Mouse (Mus musculus): ENCODE measurements around the gene Ccdc134. TPM values are rescaled to one million over a fixed set of nuclear protein-coding genes. Genes with fewer than 3 reads are reported as not detected.
A peak's percentile ranks its signal among the peaks of the same experiment; 100 is the strongest.

Gene Ccdc134
- polyA plus RNA-seq, 1 experiment from 2014 or later = 11.7 TPM

DNA sequence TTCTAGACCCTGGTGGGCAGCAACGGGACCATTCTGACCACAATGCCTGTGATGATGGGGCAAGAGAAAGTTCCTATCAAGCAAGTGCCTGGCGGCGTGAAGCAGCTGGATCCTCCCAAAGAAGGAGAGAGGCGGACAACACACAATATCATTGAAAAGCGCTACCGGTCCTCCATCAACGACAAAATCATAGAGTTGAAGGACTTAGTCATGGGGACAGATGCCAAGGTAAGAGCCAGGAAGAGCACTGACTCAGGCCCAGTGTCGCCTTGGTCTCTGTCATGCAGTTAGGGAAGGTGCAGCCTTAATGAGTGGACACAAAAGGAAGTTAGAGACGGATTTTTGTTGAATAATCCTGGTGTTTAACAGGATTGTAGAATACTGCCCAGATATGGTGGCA is 47.4 kb downstream of the Ccdc134 start:
- Histone ChIP-seq H3K9ac (ENCODE audit: low read length) (no peak overlapping the region), H3K4me2 (ENCODE audit: low read depth, low read length) (no peak overlapping the region), H3K4me1 (ENCODE audit: control insufficient read depth, insufficient read depth, low read length) (peaks cover 9% of the 10 kb centered on the region), H3K4me3 (ENCODE audit: low read length) (no peak overlapping the region), H3K27me3 (ENCODE audit: control insufficient read depth, insufficient read depth, low read length) (no peaks in the 10 kb centered on the region), H3K9me3 (replicated peaks; ENCODE audit: control insufficient read depth, low read length) (no peaks in the 10 kb centered on the region), H3K36me3 (ENCODE audit: control insufficient read depth, insufficient read depth) (peaks cover 72% of the 10 kb centered on the region), H3K27ac (ENCODE audit: low read length) (no peak overlapping the region)
- no peak for ATAC-seq (replicated peaks; ENCODE audit: extremely low read depth, insufficient read depth, low FRiP score)
- 91% methylated on average over 9 of the region's 9 CpGs for WGBS

DNA sequence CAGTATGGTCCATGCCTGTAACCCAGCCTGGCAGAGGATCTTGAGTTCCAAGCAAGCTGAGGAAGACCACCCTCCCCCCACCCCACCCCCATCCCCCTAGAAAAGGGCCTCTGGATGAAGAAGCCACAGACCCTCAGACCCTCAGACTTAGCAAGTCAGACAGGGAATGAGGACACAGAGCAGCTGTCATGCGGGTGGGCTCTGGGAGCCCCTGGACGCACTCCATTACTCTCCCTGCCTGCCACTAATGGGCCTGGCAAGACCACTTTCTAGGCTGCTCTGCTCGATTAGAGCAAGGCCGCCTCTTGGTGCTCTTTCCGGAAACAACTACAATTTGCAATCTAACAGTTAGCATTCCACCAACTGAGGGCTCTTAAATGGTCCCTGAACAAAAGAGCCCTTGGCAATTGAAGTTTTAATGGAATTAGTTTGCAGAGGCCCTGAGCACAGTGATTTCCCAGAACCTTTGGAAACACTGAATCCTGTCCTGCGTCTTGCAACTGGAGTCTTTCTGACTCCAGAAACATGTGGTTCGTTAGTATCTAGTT is 50.1 kb downstream of the Ccdc134 start:
- H3K4me3 ChIP-seq (ENCODE audit: low read length) = no peak overlapping the region
- no peak overlapping the region for H3K9ac ChIP-seq (ENCODE audit: low read length)
- peaks cover 7% of the 10 kb centered on the region for H3K9me3 ChIP-seq (replicated peaks; ENCODE audit: control insufficient read depth, low read length)
- no peak for ATAC-seq (replicated peaks; ENCODE audit: extremely low read depth, insufficient read depth, low FRiP score)
- H3K27me3 ChIP-seq (ENCODE audit: control insufficient read depth, insufficient read depth, low read length) = no peaks in the 10 kb centered on the region
- H3K4me2 ChIP-seq (ENCODE audit: low read depth, low read length) = no peak overlapping the region
- H3K4me1 ChIP-seq (ENCODE audit: control insufficient read depth, insufficient read depth, low read length) = peaks cover 15% of the 10 kb centered on the region
- peaks cover 81% of the 10 kb centered on the region for H3K36me3 ChIP-seq (ENCODE audit: control insufficient read depth, insufficient read depth)
- no peak overlapping the region for H3K27ac ChIP-seq (ENCODE audit: low read length)
- WGBS = 89% methylated on average over 7 of the region's 7 CpGs

GRCm38 (mm10) chr15:82181131-82181530 is 53.4 kb downstream of the Ccdc134 start:
- ATAC-seq (replicated peaks; ENCODE audit: extremely low read depth, insufficient read depth, low FRiP score) = no peak
- H3K36me3 ChIP-seq (ENCODE audit: control insufficient read depth, insufficient read depth) = peaks cover 64% of the 10 kb centered on the region
- H3K27me3 ChIP-seq (ENCODE audit: control insufficient read depth, insufficient read depth, low read length) = no peaks in the 10 kb centered on the region
- no peak overlapping the region for H3K9ac ChIP-seq (ENCODE audit: low read length)
- H3K4me2 ChIP-seq (ENCODE audit: low read depth, low read length) = no peak overlapping the region
- peak overlapping the region; percentile 61 for H3K27ac ChIP-seq (ENCODE audit: low read length)
- no peak overlapping the region for H3K4me3 ChIP-seq (ENCODE audit: low read length)
- peaks cover 36% of the 10 kb centered on the region for H3K4me1 ChIP-seq (ENCODE audit: control insufficient read depth, insufficient read depth, low read length)
- WGBS = 30% methylated on average over 5 of the region's 5 CpGs
- peaks cover 7% of the 10 kb centered on the region for H3K9me3 ChIP-seq (replicated peaks; ENCODE audit: control insufficient read depth, low read length)

- WGBS = 96% methylated on average over 4 of the region's 4 CpGs
- peaks cover 45% of the 10 kb centered on the region for H3K4me1 ChIP-seq (ENCODE audit: control insufficient read depth, insufficient read depth, low read length)
Measured at GRCm38 (mm10) chr15:82182311-82182710, 54.6 kb downstream of the Ccdc134 start.

GRCm38 (mm10) chr15:82183596-82183995 is 55.9 kb downstream of the Ccdc134 start:
- peaks cover 9% of the 10 kb centered on the region for H3K9me3 ChIP-seq (replicated peaks; ENCODE audit: control insufficient read depth, low read length)
- no peak for ATAC-seq (replicated peaks; ENCODE audit: extremely low read depth, insufficient read depth, low FRiP score)
- H3K27ac ChIP-seq (ENCODE audit: low read length) = no peak overlapping the region
- H3K9ac ChIP-seq (ENCODE audit: low read length) = no peak overlapping the region
- peaks cover 58% of the 10 kb centered on the region for H3K36me3 ChIP-seq (ENCODE audit: control insufficient read depth, insufficient read depth)
- 73% methylated on average over 10 of the region's 10 CpGs for WGBS
- H3K4me3 ChIP-seq (ENCODE audit: low read length) = no peak overlapping the region
- H3K4me2 ChIP-seq (ENCODE audit: low read depth, low read length) = no peak overlapping the region
- no peaks in the 10 kb centered on the region for H3K27me3 ChIP-seq (ENCODE audit: control insufficient read depth, insufficient read depth, low read length)
- H3K4me1 ChIP-seq (ENCODE audit: control insufficient read depth, insufficient read depth, low read length) = peaks cover 45% of the 10 kb centered on the region

More at GRCm38 (mm10) chr15:82182311-82182710, 54.6 kb downstream of the Ccdc134 start:
- Histone ChIP-seq H3K27ac (ENCODE audit: low read length) (no peak overlapping the region), H3K4me2 (ENCODE audit: low read depth, low read length) (no peak overlapping the region), H3K9me3 (replicated peaks; ENCODE audit: control insufficient read depth, low read length) (peaks cover 9% of the 10 kb centered on the region), H3K4me3 (ENCODE audit: low read length) (no peak overlapping the region), H3K36me3 (ENCODE audit: control insufficient read depth, insufficient read depth) (peaks cover 62% of the 10 kb centered on the region), H3K27me3 (ENCODE audit: control insufficient read depth, insufficient read depth, low read length) (no peaks in the 10 kb centered on the region), H3K9ac (ENCODE audit: low read length) (no peak overlapping the region)
- ATAC-seq (replicated peaks; ENCODE audit: extremely low read depth, insufficient read depth, low FRiP score) = no peak

GRCm38 (mm10) chr15:82184183-82184582 is 56.5 kb downstream of the Ccdc134 start:
- Histone ChIP-seq H3K27ac (ENCODE audit: low read length) (no peak overlapping the region), H3K4me3 (ENCODE audit: low read length) (no peak overlapping the region), H3K9ac (ENCODE audit: low read length) (no peak overlapping the region), H3K27me3 (ENCODE audit: control insufficient read depth, insufficient read depth, low read length) (no peaks in the 10 kb centered on the region), H3K36me3 (ENCODE audit: control insufficient read depth, insufficient read depth) (peaks cover 52% of the 10 kb centered on the region), H3K9me3 (replicated peaks; ENCODE audit: control insufficient read depth, low read length) (peaks cover 9% of the 10 kb centered on the region), H3K4me1 (ENCODE audit: control insufficient read depth, insufficient read depth, low read length) (peaks cover 45% of the 10 kb centered on the region), H3K4me2 (ENCODE audit: low read depth, low read length) (no peak overlapping the region)
- WGBS = 40% methylated on average over 7 of the region's 7 CpGs
- ATAC-seq (replicated peaks; ENCODE audit: extremely low read depth, insufficient read depth, low FRiP score) = no peak

DNA sequence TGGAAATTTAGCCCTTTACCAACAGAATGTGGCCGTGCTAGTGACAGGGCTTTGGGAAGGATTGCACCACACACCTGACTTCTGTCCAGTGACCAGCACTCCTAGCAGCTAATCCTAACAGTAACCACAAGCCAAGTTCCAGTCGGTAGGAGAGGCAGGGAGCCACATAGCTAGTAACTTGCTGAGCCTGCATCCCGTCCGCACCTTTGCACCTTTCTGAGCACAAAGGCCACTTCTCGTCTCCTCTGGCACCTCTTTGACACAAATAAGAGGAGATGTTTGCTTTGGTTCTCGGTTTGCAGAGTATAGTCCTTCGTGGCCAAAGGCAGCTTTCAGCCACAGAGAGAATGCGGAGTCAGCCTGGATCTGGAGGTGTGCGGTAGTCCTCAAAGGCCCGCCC is 56.9 kb downstream of the Ccdc134 start:
- Histone ChIP-seq H3K9ac (ENCODE audit: low read length) (no peak overlapping the region), H3K27ac (ENCODE audit: low read length) (no peak overlapping the region), H3K4me2 (ENCODE audit: low read depth, low read length) (no peak overlapping the region)

DNA sequence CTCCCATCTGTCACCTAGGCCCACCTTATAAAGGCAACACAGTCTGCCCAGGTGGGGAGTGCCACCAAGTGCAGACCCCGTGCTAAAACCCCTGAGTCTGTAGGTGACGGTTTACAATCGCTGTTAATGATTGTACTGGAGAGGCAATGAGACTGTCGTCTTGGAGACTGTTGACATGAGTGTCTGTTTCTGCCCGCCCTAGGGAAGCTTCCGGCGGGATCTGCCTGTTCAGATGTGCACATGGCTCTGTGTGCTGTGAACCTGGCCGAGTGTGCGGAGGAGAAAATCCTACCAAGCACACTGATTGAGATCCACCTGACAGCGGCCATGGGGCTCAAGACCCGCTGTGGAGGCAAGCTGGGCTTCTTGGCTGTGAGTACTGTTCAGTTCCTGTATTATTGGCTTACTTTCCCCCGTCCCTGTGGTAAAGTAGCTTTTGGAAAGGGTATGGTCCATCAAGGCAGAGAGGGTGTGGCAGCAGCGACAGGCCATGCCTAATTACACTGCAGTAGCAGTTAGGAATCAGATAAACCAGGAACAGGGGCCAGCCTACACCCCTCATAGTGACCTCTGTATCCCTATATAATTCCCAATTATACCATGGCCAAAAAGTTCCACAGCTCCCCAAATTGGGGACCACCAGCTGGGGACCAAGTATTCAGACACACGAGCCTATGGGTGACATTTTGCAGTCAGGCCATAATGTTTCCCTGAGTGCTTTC is 57.5 kb downstream of the Ccdc134 start:
- peak overlapping the region; percentile 78; the same call in 1 of the 2 replicates for H3K27ac ChIP-seq (ENCODE audit: low read length)
- WGBS = 83% methylated on average over 14 of the region's 14 CpGs

More for the DNA sequence above, 56.9 kb downstream of the Ccdc134 start:
- Histone ChIP-seq H3K36me3 (ENCODE audit: control insufficient read depth, insufficient read depth) (peaks cover 48% of the 10 kb centered on the region), H3K9me3 (replicated peaks; ENCODE audit: control insufficient read depth, low read length) (peaks cover 9% of the 10 kb centered on the region), H3K27me3 (ENCODE audit: control insufficient read depth, insufficient read depth, low read length) (no peaks in the 10 kb centered on the region), H3K4me1 (ENCODE audit: control insufficient read depth, insufficient read depth, low read length) (peaks cover 45% of the 10 kb centered on the region), H3K4me3 (ENCODE audit: low read length) (no peak overlapping the region)
- WGBS = 80% methylated on average over 10 of the region's 10 CpGs
- no peak for ATAC-seq (replicated peaks; ENCODE audit: extremely low read depth, insufficient read depth, low FRiP score)

GRCm38 (mm10) chr15:82186131-82186530 is 58.4 kb downstream of the Ccdc134 start:
- Histone ChIP-seq H3K9ac (ENCODE audit: low read length) (no peak overlapping the region), H3K4me3 (ENCODE audit: low read length) (no peak overlapping the region), H3K27ac (ENCODE audit: low read length) (peak overlapping the region; percentile 78), H3K36me3 (ENCODE audit: control insufficient read depth, insufficient read depth) (peaks cover 39% of the 10 kb centered on the region), H3K27me3 (ENCODE audit: control insufficient read depth, insufficient read depth, low read length) (no peaks in the 10 kb centered on the region), H3K4me2 (ENCODE audit: low read depth, low read length) (peak overlapping the region; percentile 22; the same call in 1 of the 2 replicates), H3K4me1 (ENCODE audit: control insufficient read depth, insufficient read depth, low read length) (peaks cover 34% of the 10 kb centered on the region), H3K9me3 (replicated peaks; ENCODE audit: control insufficient read depth, low read length) (peaks cover 9% of the 10 kb centered on the region)
- ATAC-seq (replicated peaks; ENCODE audit: extremely low read depth, insufficient read depth, low FRiP score) = peak; percentile 78
- WGBS = 28% methylated on average over 14 of the region's 14 CpGs

More for the DNA sequence above, 57.5 kb downstream of the Ccdc134 start:
- no peak for ATAC-seq (replicated peaks; ENCODE audit: extremely low read depth, insufficient read depth, low FRiP score)
- peaks cover 42% of the 10 kb centered on the region for H3K36me3 ChIP-seq (ENCODE audit: control insufficient read depth, insufficient read depth)
- peaks cover 9% of the 10 kb centered on the region for H3K9me3 ChIP-seq (replicated peaks; ENCODE audit: control insufficient read depth, low read length)
- H3K9ac ChIP-seq (ENCODE audit: low read length) = no peak overlapping the region
- no peaks in the 10 kb centered on the region for H3K27me3 ChIP-seq (ENCODE audit: control insufficient read depth, insufficient read depth, low read length)
- H3K4me2 ChIP-seq (ENCODE audit: low read depth, low read length) = peak overlapping the region; percentile 22; the same call in 1 of the 2 replicates
- H3K4me3 ChIP-seq (ENCODE audit: low read length) = no peak overlapping the region
- H3K4me1 ChIP-seq (ENCODE audit: control insufficient read depth, insufficient read depth, low read length) = peaks cover 43% of the 10 kb centered on the region

Data from heart, embryonic 16.5 days (tissue).